Mouse (Mus musculus) spleen, embryonic (tissue): ENCODE measurements around the gene Olfr944.

ENCODE experiments used
- CTCF ChIA-PET: fragments of 350-600 bp; sonication (Branson Sonifier 250); formaldehyde crosslinking; loops from one replicate; lab custom pipeline; 2022; lab: Charles Lee

Gene Olfr944

GRCm38 (mm10) chr9:39201620-39202019 is at the start of gene Olfr944:
Olfr944 (plus strand) TSS chr9:39201920.
- CTCF ChIA-PET = no interaction called here

- CTCF ChIA-PET = no interaction called here
Measured at GRCm38 (mm10) chr9:39152401-39152800, 49.3 kb upstream of the Olfr944 start.

DNA sequence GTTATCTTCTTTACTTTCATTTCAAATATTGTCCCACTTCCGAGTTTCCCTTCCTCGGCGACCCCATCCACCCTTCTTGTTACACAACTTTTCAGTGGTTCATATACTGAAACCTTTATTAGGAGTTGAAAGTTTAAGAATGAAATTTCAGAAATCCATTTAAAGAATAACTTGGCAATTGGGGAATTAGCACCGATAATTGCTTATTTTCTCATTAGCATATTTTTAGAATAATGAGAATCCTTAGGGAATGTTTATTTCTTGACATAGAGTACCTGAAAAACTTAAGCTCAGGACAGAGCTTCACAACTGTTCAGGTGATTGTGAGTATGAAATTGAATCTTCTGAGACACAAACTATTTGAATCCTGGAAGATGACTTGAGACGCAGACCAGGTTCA is 35.7 kb upstream of the Olfr944 start, which contains the start of gene Olfr943:
Gene Olfr943, plus strand, starts transcription at position 301 of the 400 bp plus-strand sequence.
- CTCF ChIA-PET = no interaction called here

DNA sequence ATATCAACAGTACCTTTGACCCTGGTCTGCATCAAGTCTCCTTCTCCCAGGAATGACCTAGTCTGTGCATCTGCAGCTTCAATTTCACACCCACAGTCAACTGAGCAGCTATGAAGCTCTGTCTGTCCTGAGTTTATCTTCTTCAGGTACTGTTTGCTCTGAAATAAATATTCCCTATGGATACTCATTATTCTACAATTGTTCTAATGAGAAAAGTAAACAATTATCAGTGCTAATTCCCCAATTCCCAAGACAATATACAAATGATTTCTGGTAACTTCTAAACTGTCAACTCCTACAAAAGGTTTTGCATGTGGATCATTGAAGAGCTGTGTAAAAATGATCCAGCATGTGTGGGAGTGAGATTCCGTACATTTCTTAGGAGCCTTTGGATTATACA is 48.2 kb downstream of the Olfr944 start, which contains the start of gene Olfr1537:
Gene Olfr1537, minus strand, starts transcription at position 101 of the 400 bp plus-strand sequence.
- CTCF ChIA-PET = no interaction called here
